Mouse (Mus musculus) thymus, adult 2 months (tissue): ENCODE results near the gene Stambp.
A peak's percentile ranks its signal among the peaks of the same experiment; 100 is the strongest.

Experiments used
- CTCF ChIP-seq: fragments of 200-500 bp; IDR thresholded peaks from 2 replicates; pipeline ENCODE4 v1.5.1; 2012; ENCODE audit warnings: mild to moderate bottlenecking, control low read depth, low read length, moderate library complexity, borderline replicate concordance; ENCODE audit not compliant: control insufficient read depth, poor library complexity, insufficient read depth; ENCODE audit errors: extremely low read depth
- POLR2A ChIP-seq: fragments of 200-500 bp; IDR thresholded peaks from 2 replicates; pipeline ENCODE4 v1.6.1; 2012; ENCODE audit warnings: mild to moderate bottlenecking, low read length, control low read depth, moderate library complexity; ENCODE audit not compliant: control insufficient read depth, poor library complexity, insufficient read depth; ENCODE audit errors: extremely low read depth

- TF ChIP-seq CTCF (peak; percentile 54; the same call in 1 of the 2 replicates), POLR2A (peak; percentile 95)
These were observed 66.0 kb downstream of the Stambp start, which contains the start of gene Dguok for GRCm38 (mm10) chr6:83506258-83507167.
